Mouse (Mus musculus): ENCODE data around the gene Tas1r2. TPM values are rescaled to one million over a fixed set of nuclear protein-coding genes. Genes with fewer than 3 reads are reported as not detected.

The Tas1r2 gene
- polyA plus RNA-seq, 1 experiment from 2014 or later: not detected

DNA sequence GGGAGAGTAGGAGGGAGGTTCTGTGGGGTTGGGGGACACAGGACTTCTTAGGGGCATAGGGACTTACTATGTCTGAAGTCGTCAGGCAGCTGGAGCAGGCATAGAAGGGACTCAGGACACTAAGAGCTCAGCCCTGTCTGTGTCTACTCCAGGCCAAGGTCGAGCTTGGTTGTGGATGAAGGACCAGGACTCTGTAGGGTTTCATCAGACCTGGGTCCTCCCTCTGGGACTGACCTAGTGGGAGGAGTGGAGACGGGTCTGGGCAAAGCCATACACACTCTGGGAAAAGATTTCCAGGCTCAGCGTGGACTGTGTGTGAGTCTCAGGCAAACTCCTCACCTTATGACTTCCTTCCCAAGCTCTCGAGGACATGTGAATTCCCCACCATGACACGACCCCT, 33.6 kb upstream of the Tas1r2 start:
- Histone ChIP-seq H3K27me3 (ENCODE audit: control insufficient read depth, insufficient read depth, low read length) (no peaks in the 10 kb centered on the region), H3K36me3 (ENCODE audit: control insufficient read depth, insufficient read depth, low read length) (peaks cover 7% of the 10 kb centered on the region; the same call in 1 of the 2 replicates), H3K4me1 (ENCODE audit: control insufficient read depth, insufficient read depth, low read length) (peaks cover 12% of the 10 kb centered on the region), H3K9ac (replicated peaks; ENCODE audit: low read depth, low read length) (no peak overlapping the region), H3K27ac (ENCODE audit: low read depth, low read length) (no peak overlapping the region), H3K4me3 (ENCODE audit: low read depth, low read length) (no peak overlapping the region), H3K9me3 (ENCODE audit: control insufficient read depth, low read length) (no peaks in the 10 kb centered on the region), H3K4me2 (ENCODE audit: low read depth, low read length) (no peak overlapping the region)
- no peak for ATAC-seq (ENCODE audit: low read depth)
- 81% methylated on average over 6 of the region's 6 CpGs for WGBS

DNA sequence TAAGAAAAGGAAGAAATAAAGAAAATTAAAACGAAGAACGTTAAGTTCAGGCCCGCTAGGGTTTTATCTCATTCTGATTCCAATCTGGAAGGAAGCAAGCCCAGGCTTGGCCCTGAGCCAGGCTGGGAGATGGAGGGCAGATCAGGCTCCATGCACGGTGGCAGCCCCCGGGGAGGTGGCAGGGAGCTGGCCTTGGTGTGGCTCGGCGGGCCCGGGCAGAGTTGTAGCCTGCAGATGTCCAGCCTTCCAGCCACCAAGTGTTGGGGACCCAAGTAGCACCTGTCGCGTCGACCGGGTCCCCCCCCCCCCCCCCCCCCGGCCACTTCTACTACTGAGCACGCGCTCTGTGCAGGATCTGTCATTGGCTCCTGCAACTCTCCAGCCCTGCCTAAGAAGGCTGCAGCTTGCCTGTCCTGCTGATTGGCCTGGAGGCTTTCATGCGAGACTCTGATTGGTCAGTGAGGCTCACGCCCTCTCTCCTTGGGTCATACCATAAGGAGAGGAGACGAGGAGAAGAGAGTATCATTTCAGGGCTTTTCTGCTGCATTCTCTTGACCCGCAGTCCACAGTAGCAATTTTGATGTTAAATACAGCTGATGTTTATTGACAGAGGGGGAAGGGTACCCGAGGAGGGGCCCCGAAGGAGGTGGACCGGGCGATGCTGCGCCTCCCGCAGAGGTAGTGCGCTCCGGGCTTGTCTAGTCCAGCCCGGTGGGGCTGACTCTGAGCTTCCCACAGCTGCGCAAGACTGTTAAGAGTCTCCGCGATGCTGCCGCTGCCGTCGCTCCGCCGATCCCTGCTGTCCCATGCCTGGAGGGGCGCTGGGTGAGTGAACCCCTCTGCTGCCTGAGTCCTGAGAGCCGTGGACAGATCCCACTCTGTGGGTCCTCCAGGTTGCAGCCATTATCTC, 30.7 kb upstream of the Tas1r2 start, which contains the start of gene Aldh4a1:
TSS of gene Aldh4a1 (plus strand) at position 494 of the 910 bp plus-strand sequence.
- Histone ChIP-seq H3K27me3 (ENCODE audit: control insufficient read depth, insufficient read depth, low read length) (no peaks in the 10 kb centered on the region), H3K36me3 (ENCODE audit: control insufficient read depth, insufficient read depth, low read length) (no peaks in the 10 kb centered on the region), H3K9ac (replicated peaks; ENCODE audit: low read depth, low read length) (peak within 1 kb of the TSS; percentile 54), H3K9me3 (ENCODE audit: control insufficient read depth, low read length) (no peaks in the 10 kb centered on the region), H3K4me2 (ENCODE audit: low read depth, low read length) (peak within 1 kb of the TSS; percentile 94), H3K4me3 (ENCODE audit: low read depth, low read length) (peak within 1 kb of the TSS; percentile 57), H3K4me1 (ENCODE audit: control insufficient read depth, insufficient read depth, low read length) (peaks cover 12% of the 10 kb centered on the region), H3K27ac (ENCODE audit: low read depth, low read length) (peak within 1 kb of the TSS; percentile 91)
- ATAC-seq (ENCODE audit: low read depth): peak; percentile 100
- under 1% methylated on average over 33 of the region's 38 CpGs for WGBS

DNA sequence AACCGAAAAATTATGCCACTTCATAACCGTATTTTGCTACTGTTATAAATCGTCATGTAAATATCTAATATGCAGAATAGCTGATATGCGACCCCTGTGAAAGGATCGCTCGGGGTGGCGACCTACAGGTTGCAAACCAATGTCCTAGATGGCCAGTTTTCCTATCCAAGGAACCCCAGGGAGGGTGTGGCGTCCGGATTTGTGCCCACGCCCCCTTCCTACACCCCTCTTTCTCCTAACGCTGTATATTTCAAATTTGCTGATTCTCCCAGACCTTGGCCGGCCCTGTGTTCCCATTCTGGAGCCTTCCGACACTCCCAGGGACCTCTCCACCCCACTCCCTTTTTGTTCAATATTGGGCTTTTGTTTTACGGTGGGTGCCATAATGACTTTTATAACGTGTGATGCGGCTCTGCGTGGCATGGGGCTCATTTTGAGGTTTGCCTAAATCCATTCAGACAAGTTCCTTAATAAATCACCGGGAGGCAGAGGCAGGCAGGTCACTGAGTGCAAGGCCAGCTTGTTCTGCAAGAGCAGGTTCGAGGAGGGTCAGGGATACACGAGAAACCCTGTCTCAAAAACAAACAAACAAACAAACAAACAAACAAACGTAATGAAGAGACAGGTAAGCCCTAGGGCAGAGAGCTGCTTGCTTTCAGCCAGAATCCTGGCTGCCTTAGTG, 29.8 kb upstream of the Tas1r2 start:
- WGBS: 14% methylated on average over 21 of the region's 21 CpGs
- peak overlapping the region; percentile 57 for H3K4me3 ChIP-seq (ENCODE audit: low read depth, low read length)
- H3K27ac ChIP-seq (ENCODE audit: low read depth, low read length): no peak overlapping the region

DNA sequence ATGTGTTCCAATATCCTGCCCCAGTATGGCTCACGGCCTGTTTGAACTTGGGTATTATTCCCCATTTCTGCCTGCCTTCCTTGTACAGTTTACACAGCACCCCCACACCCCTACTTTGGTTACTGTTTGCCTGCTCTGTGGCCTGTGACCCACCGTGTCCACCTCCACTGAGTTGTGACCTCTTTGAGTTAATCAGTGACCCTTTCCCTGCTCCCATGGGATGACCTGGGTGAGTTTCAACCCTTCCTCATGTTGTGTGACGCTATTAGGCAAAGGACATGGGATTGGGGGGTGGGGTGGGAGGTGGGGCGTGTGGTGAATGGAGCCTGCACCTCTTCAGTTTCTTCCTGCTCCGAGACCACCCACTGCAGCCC, 29.2 kb upstream of the Tas1r2 start:
- 51% methylated on average over 5 of the region's 5 CpGs for WGBS

More for the DNA sequence above, 29.8 kb upstream of the Tas1r2 start:
- H3K4me1 ChIP-seq (ENCODE audit: control insufficient read depth, insufficient read depth, low read length): peaks cover 12% of the 10 kb centered on the region
- no peaks in the 10 kb centered on the region for H3K36me3 ChIP-seq (ENCODE audit: control insufficient read depth, insufficient read depth, low read length)
- H3K9me3 ChIP-seq (ENCODE audit: control insufficient read depth, low read length): no peaks in the 10 kb centered on the region
- peak overlapping the region; percentile 94 for H3K4me2 ChIP-seq (ENCODE audit: low read depth, low read length)
- H3K9ac ChIP-seq (replicated peaks; ENCODE audit: low read depth, low read length): peak overlapping the region; percentile 54
- H3K27me3 ChIP-seq (ENCODE audit: control insufficient read depth, insufficient read depth, low read length): no peaks in the 10 kb centered on the region
- ATAC-seq (ENCODE audit: low read depth): no peak

DNA sequence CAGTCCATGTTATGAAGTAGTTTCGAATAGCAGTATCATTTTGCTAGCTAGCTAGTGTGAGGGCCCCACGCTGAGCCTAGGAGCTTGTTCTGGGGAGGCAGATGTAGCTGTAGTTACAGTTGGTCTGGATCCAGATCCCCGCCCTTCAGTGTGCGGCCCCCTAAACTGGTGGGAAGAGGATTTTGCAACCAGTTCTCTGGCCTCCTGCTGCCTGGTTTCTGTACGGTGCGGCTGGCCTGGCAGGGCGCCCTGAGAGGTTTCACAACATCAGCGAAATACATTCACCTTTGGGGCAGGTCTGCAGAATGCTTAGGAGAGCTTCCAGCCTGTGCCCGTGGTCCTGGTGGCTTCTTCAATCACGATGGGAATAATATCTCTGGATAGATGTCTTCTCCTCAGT, 28.6 kb upstream of the Tas1r2 start:
- Histone ChIP-seq H3K27me3 (ENCODE audit: control insufficient read depth, insufficient read depth, low read length) (no peaks in the 10 kb centered on the region), H3K36me3 (ENCODE audit: control insufficient read depth, insufficient read depth, low read length) (no peaks in the 10 kb centered on the region), H3K9ac (replicated peaks; ENCODE audit: low read depth, low read length) (no peak overlapping the region), H3K4me3 (ENCODE audit: low read depth, low read length) (no peak overlapping the region), H3K9me3 (ENCODE audit: control insufficient read depth, low read length) (no peaks in the 10 kb centered on the region), H3K27ac (ENCODE audit: low read depth, low read length) (no peak overlapping the region), H3K4me1 (ENCODE audit: control insufficient read depth, insufficient read depth, low read length) (peaks cover 12% of the 10 kb centered on the region), H3K4me2 (ENCODE audit: low read depth, low read length) (peak overlapping the region; percentile 7; the same call in 1 of the 2 replicates)
- no peak for ATAC-seq (ENCODE audit: low read depth)
- 77% methylated on average over 10 of the region's 10 CpGs for WGBS

More for the DNA sequence above, 29.2 kb upstream of the Tas1r2 start:
- no peak for ATAC-seq (ENCODE audit: low read depth)
- H3K4me1 ChIP-seq (ENCODE audit: control insufficient read depth, insufficient read depth, low read length): peaks cover 12% of the 10 kb centered on the region
- H3K4me2 ChIP-seq (ENCODE audit: low read depth, low read length): peak overlapping the region; percentile 94
- H3K4me3 ChIP-seq (ENCODE audit: low read depth, low read length): peak overlapping the region; percentile 57
- H3K36me3 ChIP-seq (ENCODE audit: control insufficient read depth, insufficient read depth, low read length): no peaks in the 10 kb centered on the region
- no peaks in the 10 kb centered on the region for H3K9me3 ChIP-seq (ENCODE audit: control insufficient read depth, low read length)
- H3K9ac ChIP-seq (replicated peaks; ENCODE audit: low read depth, low read length): peak overlapping the region; percentile 54; the same call in 1 of the 2 replicates
- no peaks in the 10 kb centered on the region for H3K27me3 ChIP-seq (ENCODE audit: control insufficient read depth, insufficient read depth, low read length)
- H3K27ac ChIP-seq (ENCODE audit: low read depth, low read length): no peak overlapping the region

DNA sequence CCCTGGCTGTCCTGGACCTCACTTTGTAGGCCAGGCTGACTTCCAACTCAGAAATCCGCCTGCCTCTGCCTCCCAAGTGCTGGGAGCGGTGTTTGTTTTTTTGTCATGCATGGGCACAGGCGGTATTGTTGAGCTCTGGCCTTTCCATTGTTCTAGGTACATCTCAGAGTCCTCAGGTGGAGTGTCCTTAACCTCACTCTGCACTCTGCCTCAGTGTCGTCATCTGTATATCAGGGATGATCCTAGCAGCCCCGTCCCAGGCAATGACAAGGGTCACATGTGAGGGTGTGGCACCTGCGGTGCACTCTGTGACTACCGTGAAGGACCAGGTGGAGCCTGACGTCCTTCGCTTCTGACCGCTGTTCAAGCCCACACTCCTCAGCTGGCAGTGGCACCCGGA, 26.0 kb upstream of the Tas1r2 start:
- WGBS: 95% methylated on average over 11 of the region's 11 CpGs
- Histone ChIP-seq H3K4me1 (ENCODE audit: control insufficient read depth, insufficient read depth, low read length) (peaks cover 9% of the 10 kb centered on the region), H3K9ac (replicated peaks; ENCODE audit: low read depth, low read length) (no peak overlapping the region), H3K27ac (ENCODE audit: low read depth, low read length) (no peak overlapping the region), H3K4me2 (ENCODE audit: low read depth, low read length) (no peak overlapping the region), H3K27me3 (ENCODE audit: control insufficient read depth, insufficient read depth, low read length) (no peaks in the 10 kb centered on the region), H3K4me3 (ENCODE audit: low read depth, low read length) (no peak overlapping the region), H3K36me3 (ENCODE audit: control insufficient read depth, insufficient read depth, low read length) (no peaks in the 10 kb centered on the region), H3K9me3 (ENCODE audit: control insufficient read depth, low read length) (no peaks in the 10 kb centered on the region)
- no peak for ATAC-seq (ENCODE audit: low read depth)

DNA sequence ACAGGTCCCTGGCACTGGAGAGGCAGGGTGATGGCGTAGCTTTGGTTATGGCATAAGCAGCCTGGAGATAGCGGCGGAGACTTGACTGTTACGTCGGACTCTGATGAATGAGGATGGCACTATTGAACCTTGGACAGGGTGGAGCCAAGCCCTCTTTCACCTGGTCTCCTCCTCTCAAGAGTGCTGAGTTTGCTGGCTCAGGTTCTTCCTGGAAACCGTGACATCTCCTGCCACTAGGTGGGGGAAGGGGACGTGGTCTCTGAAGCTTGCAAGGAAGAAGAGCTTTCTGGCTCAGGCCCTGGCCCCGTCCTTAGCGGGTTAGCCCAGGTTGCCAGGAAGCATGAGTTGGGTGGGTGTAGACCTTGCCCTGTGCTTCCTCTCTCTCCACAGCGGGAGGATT, 23.2 kb upstream of the Tas1r2 start:
- no peak overlapping the region for H3K27ac ChIP-seq (ENCODE audit: low read depth, low read length)
- no peaks in the 10 kb centered on the region for H3K9me3 ChIP-seq (ENCODE audit: control insufficient read depth, low read length)
- H3K9ac ChIP-seq (replicated peaks; ENCODE audit: low read depth, low read length): no peak overlapping the region
- H3K36me3 ChIP-seq (ENCODE audit: control insufficient read depth, insufficient read depth, low read length): no peaks in the 10 kb centered on the region
- ATAC-seq (ENCODE audit: low read depth): no peak
- no peak overlapping the region for H3K4me2 ChIP-seq (ENCODE audit: low read depth, low read length)
- WGBS: 85% methylated on average over 10 of the region's 10 CpGs
- H3K4me3 ChIP-seq (ENCODE audit: low read depth, low read length): no peak overlapping the region
- H3K4me1 ChIP-seq (ENCODE audit: control insufficient read depth, insufficient read depth, low read length): no peaks in the 10 kb centered on the region
- H3K27me3 ChIP-seq (ENCODE audit: control insufficient read depth, insufficient read depth, low read length): no peaks in the 10 kb centered on the region

DNA sequence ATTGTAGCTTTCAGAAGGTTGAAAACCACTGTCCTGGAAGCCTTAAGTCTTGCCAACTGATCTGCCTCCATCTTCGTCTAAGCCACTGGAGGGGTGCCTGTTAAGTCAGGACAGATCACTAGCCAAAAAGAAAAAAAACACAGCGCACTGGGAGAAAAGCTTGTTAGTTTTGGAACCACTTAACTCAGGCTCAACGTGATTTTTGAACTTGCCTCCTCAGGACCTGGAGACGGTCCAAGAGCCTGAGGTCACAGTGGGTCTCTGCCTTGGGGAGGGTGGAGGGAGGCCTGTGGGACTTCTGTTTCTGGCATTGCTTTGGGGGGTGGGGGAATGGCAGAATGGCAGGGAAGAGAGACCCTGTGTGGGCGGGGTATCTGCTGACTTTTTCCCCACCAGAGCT, 22.2 kb upstream of the Tas1r2 start:
- ATAC-seq (ENCODE audit: low read depth): no peak
- Histone ChIP-seq H3K27me3 (ENCODE audit: control insufficient read depth, insufficient read depth, low read length) (no peaks in the 10 kb centered on the region), H3K4me2 (ENCODE audit: low read depth, low read length) (no peak overlapping the region), H3K36me3 (ENCODE audit: control insufficient read depth, insufficient read depth, low read length) (no peaks in the 10 kb centered on the region), H3K9ac (replicated peaks; ENCODE audit: low read depth, low read length) (no peak overlapping the region), H3K27ac (ENCODE audit: low read depth, low read length) (no peak overlapping the region), H3K4me3 (ENCODE audit: low read depth, low read length) (no peak overlapping the region), H3K4me1 (ENCODE audit: control insufficient read depth, insufficient read depth, low read length) (no peaks in the 10 kb centered on the region), H3K9me3 (ENCODE audit: control insufficient read depth, low read length) (no peaks in the 10 kb centered on the region)
- 75% methylated on average over 5 of the region's 5 CpGs for WGBS
